Mouse (Mus musculus): ENCODE measurements around the gene Fam214a. TPM values are rescaled to one million over a fixed set of nuclear protein-coding genes. Genes with fewer than 3 reads are reported as not detected.
"Not testable (repeated sequence)": the region's sequence is repeated elsewhere in the genome, so short reads cannot be mapped to it uniquely, and the experiment has no call there.

Gene Fam214a
- polyA plus RNA-seq, 1 experiment, result 33.8 TPM

GRCm38 (mm10) chr9:74977962-74978361 lies 25.3 kb downstream of the Fam214a start:
- no peak for DNase-seq (ENCODE audit: extremely low spot score in 1 of 2, low spot score in 1 of 2)

GRCm38 (mm10) chr9:74978868-74979267 lies 26.2 kb downstream of the Fam214a start:
- DNase-seq (ENCODE audit: extremely low spot score in 1 of 2, low spot score in 1 of 2), result no peak

- DNase-seq (ENCODE audit: extremely low spot score in 1 of 2, low spot score in 1 of 2), result no peak
These were observed 26.7 kb downstream of the Fam214a start for GRCm38 (mm10) chr9:74979371-74979770.

DNA sequence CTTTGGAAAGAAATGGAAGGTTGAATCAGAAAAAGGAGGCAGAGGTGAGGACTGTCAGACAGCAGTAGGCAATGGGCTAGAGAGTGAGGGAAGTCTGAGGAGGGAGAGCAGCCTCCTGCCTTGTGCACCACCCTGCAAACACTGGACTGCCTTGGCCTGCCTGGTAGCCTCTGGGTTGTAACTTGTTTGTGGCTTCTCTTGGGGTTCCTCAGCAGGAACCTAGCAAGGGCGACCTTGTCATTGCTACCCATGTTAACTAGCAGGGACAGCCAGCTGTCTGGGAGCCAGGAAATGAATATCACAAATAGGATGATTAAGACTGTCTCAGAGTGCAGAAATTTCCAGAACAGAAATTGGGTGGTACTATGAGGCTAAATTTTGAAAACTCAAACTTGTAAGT lies 27.2 kb downstream of the Fam214a start:
- no peak for DNase-seq (ENCODE audit: extremely low spot score in 1 of 2, low spot score in 1 of 2)

GRCm38 (mm10) chr9:74981663-74982111 lies 29.0 kb downstream of the Fam214a start:
- DNase-seq (ENCODE audit: extremely low spot score in 1 of 2, low spot score in 1 of 2), result no peak

- no peak for DNase-seq (ENCODE audit: extremely low spot score in 1 of 2, low spot score in 1 of 2)
These were observed 29.5 kb downstream of the Fam214a start for GRCm38 (mm10) chr9:74982193-74982592.

DNA sequence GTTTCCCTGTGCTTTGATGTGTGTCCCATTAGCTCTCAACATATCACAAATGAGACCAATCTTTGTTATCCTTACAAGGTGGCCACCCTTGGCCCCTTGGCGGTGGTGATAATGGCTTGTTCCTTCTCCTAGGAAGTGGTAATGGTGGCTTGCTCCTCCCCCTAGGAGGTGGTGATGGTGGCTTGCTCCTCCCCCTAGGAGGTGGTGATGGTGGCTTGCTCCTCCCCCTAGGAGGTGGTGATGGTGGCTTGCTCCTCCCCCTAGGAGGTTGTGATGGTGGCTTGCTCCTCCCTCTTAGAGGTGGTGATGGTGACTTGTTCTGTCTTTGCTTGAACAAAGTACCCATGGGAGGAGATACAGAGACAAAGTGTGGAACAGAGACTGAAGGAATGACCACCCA lies 30.0 kb downstream of the Fam214a start:
- DNase-seq (ENCODE audit: extremely low spot score in 1 of 2, low spot score in 1 of 2), result not testable (repeated sequence)

DNA sequence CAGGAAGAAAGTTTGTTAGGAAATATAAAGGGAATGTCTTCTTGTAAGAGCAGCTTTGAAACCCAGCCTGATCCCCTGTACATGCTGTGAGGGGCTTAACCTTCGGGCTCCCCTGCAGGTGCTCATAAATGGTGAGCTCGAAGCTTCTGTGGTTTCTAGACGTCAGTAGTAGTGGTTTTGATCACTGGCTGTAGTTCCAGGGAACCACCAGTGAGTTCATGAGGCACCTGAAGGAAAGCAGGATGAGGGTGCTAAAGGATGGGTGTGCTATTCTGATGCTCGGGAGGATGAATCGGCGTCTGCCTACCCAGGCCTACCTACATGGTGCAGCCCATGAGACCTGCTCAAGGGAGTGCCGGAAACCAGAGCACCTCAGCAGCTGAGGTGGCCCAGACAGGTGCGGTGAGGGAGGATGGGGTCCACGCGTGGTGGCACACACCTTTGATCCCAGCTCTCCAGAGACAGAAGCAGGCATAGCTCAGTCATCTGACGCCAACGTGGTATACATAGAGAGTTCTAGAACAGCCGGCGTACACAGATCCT lies 32.6 kb downstream of the Fam214a start:
- DNase-seq (ENCODE audit: extremely low spot score in 1 of 2, low spot score in 1 of 2), result no peak

- no peak for DNase-seq (ENCODE audit: extremely low spot score in 1 of 2, low spot score in 1 of 2)
These were observed 33.1 kb downstream of the Fam214a start for GRCm38 (mm10) chr9:74985770-74986169.

DNA sequence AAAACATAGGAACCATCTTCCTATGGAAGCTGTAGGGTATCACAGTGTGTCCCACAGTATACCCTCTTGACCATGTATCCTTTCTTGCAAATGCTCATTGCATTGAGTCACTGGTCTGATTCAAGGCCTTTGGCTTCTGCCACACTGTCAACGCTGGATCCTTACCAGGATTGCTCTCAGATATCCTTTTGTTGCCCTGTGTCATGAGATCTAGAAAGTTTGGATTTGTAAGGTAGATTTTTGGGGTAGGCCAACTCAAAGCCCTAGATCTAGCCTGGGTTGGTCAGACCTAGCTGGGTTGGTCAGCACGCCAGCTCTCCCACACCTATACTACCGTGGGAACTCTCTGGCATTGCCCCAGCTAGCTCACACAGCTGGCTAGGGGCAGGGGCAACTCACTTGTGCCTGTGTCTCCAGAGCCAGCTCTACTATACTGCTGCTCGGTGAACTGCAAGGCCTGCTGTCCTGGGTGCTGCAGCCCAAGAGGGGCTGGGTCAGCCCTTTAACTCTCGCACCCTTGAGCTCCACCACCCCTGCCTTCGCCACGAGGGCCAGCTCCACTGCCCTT lies 36.3 kb downstream of the Fam214a start:
- no peak for DNase-seq (ENCODE audit: extremely low spot score in 1 of 2, low spot score in 1 of 2)

DNA sequence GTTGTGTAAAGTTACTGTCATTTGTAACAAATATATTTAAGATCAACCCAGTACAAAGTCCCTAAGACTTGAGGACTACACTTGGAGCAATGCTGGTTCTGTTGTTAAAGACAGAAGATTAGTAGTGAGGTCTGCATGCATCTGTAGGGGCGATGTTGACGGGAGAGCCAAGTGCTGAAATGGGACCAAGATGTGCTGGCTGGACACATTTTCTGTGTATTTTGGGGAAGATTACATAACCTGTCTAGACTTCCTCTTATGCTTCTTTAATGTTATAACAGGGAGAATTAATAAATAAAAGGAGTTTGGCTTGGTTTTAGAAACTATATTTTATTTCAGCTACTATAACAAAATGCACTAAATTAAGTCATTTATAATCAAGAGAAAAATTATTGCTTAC lies 37.3 kb downstream of the Fam214a start:
- DNase-seq (ENCODE audit: extremely low spot score in 1 of 2, low spot score in 1 of 2), result no peak

GRCm38 (mm10) chr9:74994611-74995257 lies 42.0 kb downstream of the Fam214a start:
- DNase-seq (ENCODE audit: extremely low spot score in 1 of 2, low spot score in 1 of 2), result no peak

DNA sequence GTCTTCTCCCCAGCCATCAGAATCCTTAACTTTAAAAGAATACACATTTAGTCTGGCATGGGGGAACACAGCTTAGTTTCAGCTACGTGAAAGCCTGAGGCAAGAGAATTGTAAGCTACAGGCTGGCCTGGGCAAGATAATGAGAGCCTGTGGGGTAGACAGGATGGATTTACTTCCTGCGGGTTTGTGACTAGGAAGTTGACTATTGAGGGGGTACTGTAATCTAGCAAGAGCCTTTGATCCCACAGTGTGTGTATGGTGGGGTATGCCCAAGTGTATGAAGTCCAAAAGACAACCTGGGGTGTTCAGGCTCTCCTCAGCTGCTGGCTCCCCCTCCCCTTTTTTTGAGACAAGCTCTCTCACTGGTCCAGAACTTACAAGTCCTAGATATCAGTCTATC lies 43.7 kb downstream of the Fam214a start:
- DNase-seq (ENCODE audit: extremely low spot score in 1 of 2, low spot score in 1 of 2), result no peak

- no peak for DNase-seq (ENCODE audit: extremely low spot score in 1 of 2, low spot score in 1 of 2)
These were observed 45.3 kb downstream of the Fam214a start for GRCm38 (mm10) chr9:74997976-74998375.

- no peak for DNase-seq (ENCODE audit: extremely low spot score in 1 of 2, low spot score in 1 of 2)
These were observed 48.3 kb downstream of the Fam214a start for GRCm38 (mm10) chr9:75001006-75001405.

GRCm38 (mm10) chr9:75001611-75002204 lies 49.0 kb downstream of the Fam214a start:
- no peak for DNase-seq (ENCODE audit: extremely low spot score in 1 of 2, low spot score in 1 of 2)

- no peak for DNase-seq (ENCODE audit: extremely low spot score in 1 of 2, low spot score in 1 of 2)
These were observed 49.6 kb downstream of the Fam214a start for GRCm38 (mm10) chr9:75002262-75002661.

- DNase-seq (ENCODE audit: extremely low spot score in 1 of 2, low spot score in 1 of 2), result no peak
These were observed 51.5 kb downstream of the Fam214a start for GRCm38 (mm10) chr9:75004203-75004602.

DNA sequence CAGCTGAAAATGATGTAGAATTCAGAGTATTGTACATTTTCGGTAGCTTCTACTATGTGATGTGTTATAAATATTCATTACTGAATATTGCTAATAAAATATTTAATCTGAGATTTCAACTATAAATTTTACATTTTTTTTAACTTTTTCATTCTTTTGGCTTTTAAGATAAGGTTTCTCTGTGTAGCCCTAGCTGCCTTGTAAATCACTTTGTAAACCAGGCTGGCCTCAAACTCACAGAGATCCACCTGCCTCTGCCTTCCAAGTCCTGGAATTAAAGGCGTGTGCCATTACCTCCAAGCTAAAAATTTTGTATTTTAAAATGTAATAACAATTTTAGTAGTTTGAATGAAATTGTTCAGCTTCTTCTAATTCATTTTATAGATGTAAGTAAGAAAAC lies 63.9 kb downstream of the Fam214a start:
- no peak for DNase-seq (ENCODE audit: extremely low spot score in 1 of 2, low spot score in 1 of 2)

DNA sequence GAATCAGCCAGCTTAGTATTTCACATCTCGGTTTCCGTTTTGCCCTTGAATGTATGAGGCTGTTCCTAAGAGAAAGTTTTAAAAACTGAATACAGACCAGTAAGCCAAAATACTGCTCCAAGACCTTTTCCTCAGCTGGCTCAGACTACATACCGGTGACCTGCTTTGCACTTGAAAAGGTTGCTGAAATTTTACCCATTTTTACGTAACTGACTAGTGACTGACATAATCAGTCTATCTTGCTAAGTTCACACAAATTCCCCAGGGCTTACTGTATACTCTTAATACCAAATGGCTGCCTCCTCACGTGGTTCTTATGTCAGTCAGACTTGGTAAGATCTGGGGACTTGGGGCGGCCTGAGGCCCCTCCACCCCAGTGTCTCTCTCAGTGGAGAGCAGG lies 66.5 kb downstream of the Fam214a start:
- DNase-seq (ENCODE audit: extremely low spot score in 1 of 2, low spot score in 1 of 2), result no peak

DNA sequence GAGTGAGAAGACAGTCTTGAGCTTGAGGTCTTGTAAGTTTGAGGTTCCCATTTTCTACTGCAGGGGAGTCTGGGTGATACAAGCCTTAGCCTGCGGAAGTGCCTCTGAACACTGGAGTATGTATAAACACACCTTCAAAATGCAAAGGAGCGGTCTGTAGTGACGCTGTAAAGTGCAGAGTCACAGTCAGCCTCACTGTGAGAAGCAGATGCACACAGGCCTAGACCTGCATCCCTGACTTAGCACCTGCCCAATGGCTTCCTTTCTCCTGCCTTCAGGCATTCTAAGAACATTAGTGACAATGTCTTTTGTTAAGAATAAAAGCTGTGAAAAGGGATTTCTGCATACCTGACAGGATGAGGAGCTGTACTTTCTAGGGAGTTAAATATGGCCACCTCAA lies 66.9 kb downstream of the Fam214a start:
- DNase-seq (ENCODE audit: extremely low spot score in 1 of 2, low spot score in 1 of 2), result no peak

GRCm38 (mm10) chr9:75020561-75020960 lies 67.9 kb downstream of the Fam214a start:
- DNase-seq (ENCODE audit: extremely low spot score in 1 of 2, low spot score in 1 of 2), result no peak
